Mouse (Mus musculus) hindbrain, embryonic 14.5 days (tissue): Measurements from ENCODE around the gene Sept5. TPM values are rescaled to one million over a fixed set of nuclear protein-coding genes. Genes with fewer than 3 reads are reported as not detected.

Source experiments
- ATAC-seq: fragments of 200-750 bp; cut with Nextera tagmentation; 2 replicates; pipeline ENCODE4 v1.8.0; 2017; ENCODE audit warnings: moderate number of reproducible peaks, mild to moderate bottlenecking, moderate TSS enrichment, moderate library complexity; ENCODE audit not compliant: low FRiP score
- DNase-seq: peaks from one replicate; pipeline ENCODE4 v3.0.0-alpha.2; 2015; ENCODE audit warnings: low spot score
- H3K27ac ChIP-seq: fragments of 300-500 bp; sonication (generic); 2 replicates; pipeline ENCODE4 v1.5.1; 2014; ENCODE audit warnings: mild to moderate bottlenecking, moderate library complexity
- H3K27me3 ChIP-seq: fragments of 300-500 bp; sonication (generic); 2 replicates; pipeline ENCODE4 v1.6.1; 2014; ENCODE audit warnings: mild to moderate bottlenecking, low read length, mixed read lengths; ENCODE audit not compliant: control insufficient read depth, insufficient read depth
- H3K36me3 ChIP-seq: fragments of 300-500 bp; sonication (generic); replicated peaks from 2 replicates; pipeline ENCODE4 v1.6.1; 2014; ENCODE audit not compliant: control insufficient read depth, insufficient read depth
- H3K4me1 ChIP-seq: fragments of 300-500 bp; sonication (generic); replicated peaks from 2 replicates; pipeline ENCODE4 v1.6.1; 2014; ENCODE audit warnings: antibody characterized with exemption, low read length, mixed read lengths; ENCODE audit not compliant: control insufficient read depth, insufficient read depth
- H3K4me2 ChIP-seq: fragments of 300-500 bp; sonication (generic); replicated peaks from 2 replicates; pipeline ENCODE4 v1.6.1; 2014; ENCODE audit warnings: mild to moderate bottlenecking, moderate library complexity
- H3K4me3 ChIP-seq: fragments of 300-500 bp; sonication (generic); replicated peaks from 2 replicates; pipeline ENCODE4 v1.5.1; 2014; ENCODE audit warnings: mild to moderate bottlenecking, low read length
- H3K9ac ChIP-seq: fragments of 300-500 bp; sonication (generic); 2 replicates; pipeline ENCODE4 v1.6.1; 2014
- H3K9me3 ChIP-seq: fragments of 300-500 bp; sonication (generic); 2 replicates; pipeline ENCODE4 v1.6.1; 2016; ENCODE audit warnings: low read length; ENCODE audit not compliant: control insufficient read depth
- WGBS: fragments of 180-500 bp; shearing (Covaris S2); extraction: QIAGEN DNeasy Blood & Tissue Kit; methylation state at CpG from one replicate; pipeline ENCODE4 v1.1.7; 2014; 5-methylcytosine and 5-hydroxymethylcytosine counted together
- polyA plus RNA-seq: library from polyadenylated mRNA; unstranded; fragments of >200 nt; fragmentation: Nextera tagmentation; extraction: Ambion mirVana; gene quantifications from 2 replicates; pipeline ENCODE4 v1.2.1, GENCODE M21; 2014

Sept5 gene
- polyA plus RNA-seq, 1 experiment from 2014 or later: 192 TPM

GRCm38 (mm10) chr16:18583169-18583568 is 46.6 kb downstream of the Sept5 start:
- H3K4me3 ChIP-seq: peak overlapping the region; percentile 37; the same call in 1 of the 2 replicates
- H3K9ac ChIP-seq: no peak overlapping the region
- WGBS: 10% methylated on average over 10 of the region's 10 CpGs
- no peaks in the 10 kb centered on the region for H3K36me3 ChIP-seq
- no peak for ATAC-seq
- no peak overlapping the region for H3K27ac ChIP-seq
- H3K4me2 ChIP-seq: no peak overlapping the region
- peaks cover 20% of the 10 kb centered on the region for H3K4me1 ChIP-seq
- H3K27me3 ChIP-seq: peaks cover 85% of the 10 kb centered on the region
- no peak for DNase-seq
- no peaks in the 10 kb centered on the region for H3K9me3 ChIP-seq

GRCm38 (mm10) chr16:18582426-18583148 is 47.2 kb downstream of the Sept5 start:
- H3K27ac ChIP-seq: no peak overlapping the region
- peak overlapping the region; percentile 37 for H3K4me3 ChIP-seq
- H3K4me2 ChIP-seq: peak overlapping the region; percentile 55
- peak overlapping the region; percentile 28; the same call in 1 of the 2 replicates for H3K9ac ChIP-seq
- no peaks in the 10 kb centered on the region for H3K36me3 ChIP-seq
- peaks cover 20% of the 10 kb centered on the region for H3K4me1 ChIP-seq
- 2% methylated on average over 55 of the region's 67 CpGs for WGBS
- no peaks in the 10 kb centered on the region for H3K9me3 ChIP-seq
- ATAC-seq: no peak
- H3K27me3 ChIP-seq: peaks cover 79% of the 10 kb centered on the region
- DNase-seq: no peak

GRCm38 (mm10) chr16:18581623-18582205 is 48.0 kb downstream of the Sept5 start:
- Histone ChIP-seq H3K4me3 (peak overlapping the region; percentile 37), H3K9me3 (no peaks in the 10 kb centered on the region), H3K36me3 (no peaks in the 10 kb centered on the region), H3K9ac (peak overlapping the region; percentile 28), H3K27me3 (peaks cover 77% of the 10 kb centered on the region), H3K4me1 (peaks cover 19% of the 10 kb centered on the region), H3K4me2 (peak overlapping the region; percentile 55), H3K27ac (no peak overlapping the region)
- no peak for DNase-seq
- WGBS: under 1% methylated on average over 64 of the region's 66 CpGs
- ATAC-seq: no peak; the same call in 1 of the 2 replicates

- H3K27ac ChIP-seq: no peak overlapping the region
- peaks cover 13% of the 10 kb centered on the region for H3K4me1 ChIP-seq
- H3K27me3 ChIP-seq: peaks cover 71% of the 10 kb centered on the region
- WGBS: 5% methylated on average over 21 of the region's 21 CpGs
- peak overlapping the region; percentile 28; the same call in 1 of the 2 replicates for H3K9ac ChIP-seq
- peak overlapping the region; percentile 55 for H3K4me2 ChIP-seq
- peak overlapping the region; percentile 37 for H3K4me3 ChIP-seq
- ATAC-seq (no peak), DNase-seq (no peak)
- H3K36me3 ChIP-seq: no peaks in the 10 kb centered on the region
- no peaks in the 10 kb centered on the region for H3K9me3 ChIP-seq
These were observed 48.6 kb downstream of the Sept5 start for GRCm38 (mm10) chr16:18581050-18581622.

GRCm38 (mm10) chr16:18580389-18580788 is 49.4 kb downstream of the Sept5 start:
- WGBS: 15% methylated on average over 2 of the region's 2 CpGs
- no peaks in the 10 kb centered on the region for H3K36me3 ChIP-seq
- DNase-seq: no peak
- H3K4me3 ChIP-seq: no peak overlapping the region
- H3K4me2 ChIP-seq: no peak overlapping the region
- ATAC-seq: no peak
- no peaks in the 10 kb centered on the region for H3K9me3 ChIP-seq
- H3K9ac ChIP-seq: no peak overlapping the region
- peaks cover 13% of the 10 kb centered on the region for H3K4me1 ChIP-seq
- H3K27me3 ChIP-seq: peaks cover 63% of the 10 kb centered on the region
- H3K27ac ChIP-seq: no peak overlapping the region

- DNase-seq: no peak
- WGBS: 17% methylated on average over 5 of the region's 5 CpGs
These were observed 52.1 kb downstream of the Sept5 start for GRCm38 (mm10) chr16:18577599-18578160.

GRCm38 (mm10) chr16:18577071-18577470 is 52.7 kb downstream of the Sept5 start:
- Histone ChIP-seq H3K4me1 (peaks cover 8% of the 10 kb centered on the region), H3K27me3 (peaks cover 30% of the 10 kb centered on the region), H3K36me3 (no peaks in the 10 kb centered on the region), H3K9me3 (no peaks in the 10 kb centered on the region), H3K27ac (no peak overlapping the region), H3K4me3 (no peak overlapping the region), H3K4me2 (no peak overlapping the region), H3K9ac (no peak overlapping the region)
- WGBS: 51% methylated on average over 3 of the region's 3 CpGs
- DNase-seq (no peak), ATAC-seq (no peak)

More at GRCm38 (mm10) chr16:18577599-18578160, 52.1 kb downstream of the Sept5 start:
- Histone ChIP-seq H3K9me3 (no peaks in the 10 kb centered on the region), H3K4me1 (peaks cover 13% of the 10 kb centered on the region), H3K4me2 (no peak overlapping the region), H3K27ac (no peak overlapping the region), H3K4me3 (no peak overlapping the region), H3K36me3 (no peaks in the 10 kb centered on the region), H3K27me3 (peaks cover 36% of the 10 kb centered on the region), H3K9ac (no peak overlapping the region)
- ATAC-seq: no peak

- WGBS: 80% methylated on average over 8 of the region's 8 CpGs
- H3K4me1 ChIP-seq: no peaks in the 10 kb centered on the region
- DNase-seq (no peak), ATAC-seq (no peak)
- peaks cover 1% of the 10 kb centered on the region for H3K27me3 ChIP-seq
- no peak overlapping the region for H3K4me3 ChIP-seq
- no peaks in the 10 kb centered on the region for H3K36me3 ChIP-seq
- no peaks in the 10 kb centered on the region for H3K9me3 ChIP-seq
- H3K9ac ChIP-seq: no peak overlapping the region
- no peak overlapping the region for H3K27ac ChIP-seq
- no peak overlapping the region for H3K4me2 ChIP-seq
These were observed 55.6 kb downstream of the Sept5 start for GRCm38 (mm10) chr16:18574196-18574595.
